Mouse (Mus musculus) forebrain, embryonic 14.5 days (tissue): ENCODE data around the gene Gm17490. TPM values are rescaled to one million over a fixed set of nuclear protein-coding genes. Genes with fewer than 3 reads are reported as not detected.

Experiments used
- ATAC-seq: fragments of 200-750 bp; cut with Nextera tagmentation; 2 replicates; pipeline ENCODE4 v1.8.0; 2017; ENCODE audit warnings: mild to moderate bottlenecking, moderate library complexity
- DNase-seq: peaks from one replicate; pipeline ENCODE4 v3.0.0-alpha.2; 2015; ENCODE audit warnings: low spot score
- H3K27ac ChIP-seq: fragments of 300-500 bp; sonication (generic); 2 replicates; pipeline ENCODE4 v1.5.1; 2014; ENCODE audit warnings: low read depth, mild to moderate bottlenecking, control low read depth, low read length, moderate library complexity
- H3K27me3 ChIP-seq: fragments of 300-500 bp; sonication (generic); replicated peaks from 2 replicates; pipeline ENCODE4 v1.6.1; 2014; ENCODE audit warnings: low read length, control low read depth, mixed read lengths; ENCODE audit not compliant: control insufficient read depth, insufficient read depth
- H3K36me3 ChIP-seq: fragments of 300-500 bp; sonication (generic); 2 replicates; pipeline ENCODE4 v1.6.1; 2014; ENCODE audit warnings: low read length, control low read depth; ENCODE audit not compliant: control insufficient read depth, insufficient read depth
- H3K4me1 ChIP-seq: fragments of 300-500 bp; sonication (generic); 2 replicates; pipeline ENCODE4 v1.6.1; 2014; ENCODE audit warnings: antibody characterized with exemption, low read length, control low read depth; ENCODE audit not compliant: control insufficient read depth, insufficient read depth
- H3K4me2 ChIP-seq: fragments of 300-500 bp; sonication (generic); 2 replicates; pipeline ENCODE4 v1.6.1; 2014; ENCODE audit warnings: mild to moderate bottlenecking, control low read depth, low read length
- H3K4me3 ChIP-seq: fragments of 300-500 bp; sonication (generic); 2 replicates; pipeline ENCODE4 v1.5.1; 2014; ENCODE audit warnings: low read depth, low read length, control low read depth
- H3K9ac ChIP-seq: fragments of 300-500 bp; sonication (generic); 2 replicates; pipeline ENCODE4 v1.6.1; 2014; ENCODE audit warnings: mild to moderate bottlenecking, low read length, control low read depth, moderate library complexity
- H3K9me3 ChIP-seq: fragments of 300-500 bp; sonication (generic); replicated peaks from 2 replicates; pipeline ENCODE4 v1.6.1; 2016; ENCODE audit warnings: low read length, control low read depth, mixed read lengths; ENCODE audit not compliant: control insufficient read depth
- WGBS: fragments of 180-500 bp; shearing (Covaris S2); extraction: QIAGEN DNeasy Blood & Tissue Kit; methylation state at CpG from one replicate; pipeline ENCODE4 v1.1.7; 2014; 5-methylcytosine and 5-hydroxymethylcytosine counted together
- polyA plus RNA-seq: library from polyadenylated mRNA; unstranded; fragments of >200 nt; fragmentation: Nextera tagmentation; extraction: Ambion mirVana; gene quantifications from 2 replicates; pipeline ENCODE4 v1.2.1, GENCODE M21; 2014

Gene Gm17490
- polyA plus RNA-seq, 1 experiment from 2014 or later: not detected

DNA sequence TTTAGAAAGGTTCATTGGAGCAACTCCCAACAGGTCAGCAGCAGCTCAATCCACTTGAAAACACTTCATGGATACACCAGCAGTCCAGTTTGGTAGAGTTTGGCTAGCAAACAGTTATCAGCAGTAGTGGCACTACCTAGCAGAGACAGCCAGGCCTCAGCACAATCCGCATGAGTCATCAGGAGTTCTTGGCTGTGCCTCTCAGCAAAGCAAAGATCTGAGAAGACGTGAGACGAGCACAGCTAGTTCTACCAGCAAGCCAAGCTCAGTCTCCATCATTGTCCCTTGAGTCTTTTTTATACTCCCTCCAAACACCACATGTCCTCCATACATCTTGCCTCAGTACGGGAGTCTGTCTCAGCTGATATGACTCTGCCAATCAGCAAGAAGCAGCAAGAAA is 46.7 kb downstream of the Gm17490 start:
- ATAC-seq: no peak
- H3K36me3 ChIP-seq: peaks cover 16% of the 10 kb centered on the region

GRCm38 (mm10) chr2:11578187-11578586 is 47.9 kb downstream of the Gm17490 start:
- no peak overlapping the region for H3K9ac ChIP-seq
- no peak overlapping the region for H3K4me3 ChIP-seq
- no peak overlapping the region for H3K27ac ChIP-seq
- no peaks in the 10 kb centered on the region for H3K4me1 ChIP-seq
- H3K36me3 ChIP-seq: 0 out of 2 replicates have a peak, but pooled peaks cover 6% of the 10 kb centered on the region
- no peak for ATAC-seq
- H3K4me2 ChIP-seq: no peak overlapping the region
- no peaks in the 10 kb centered on the region for H3K27me3 ChIP-seq
- WGBS: 94% methylated on average over 6 of the region's 6 CpGs
- DNase-seq: no peak
- H3K9me3 ChIP-seq: no peaks in the 10 kb centered on the region

More for the DNA sequence above, 46.7 kb downstream of the Gm17490 start:
- 94% methylated on average over 4 of the region's 4 CpGs for WGBS
- DNase-seq: no peak
- Histone ChIP-seq H3K4me3 (no peak overlapping the region), H3K27me3 (no peaks in the 10 kb centered on the region), H3K4me1 (no peaks in the 10 kb centered on the region), H3K27ac (no peak overlapping the region), H3K9me3 (no peaks in the 10 kb centered on the region), H3K9ac (no peak overlapping the region), H3K4me2 (no peak overlapping the region)

Other genes starting within 250 kb of the Gm17490 start
- 19.8 and 23.5 TPM in 2 replicates for gene Pfkfb3, start 72.2 kb downstream of the Gm17490 start, polyA plus RNA-seq
- 129 and 133 TPM in 2 replicates for gene Rbm17, start 22.1 kb downstream of the Gm17490 start, polyA plus RNA-seq
- gene Il2ra, start 16.5 kb upstream of the Gm17490 start, polyA plus RNA-seq: not detected in 2 replicates
- gene Il15ra, start 79.0 kb upstream of the Gm17490 start, polyA plus RNA-seq: 0.53 and 0.63 TPM in 2 replicates
- gene Fbh1, start 151.3 kb upstream of the Gm17490 start, polyA plus RNA-seq: 119 and 137 TPM in 2 replicates
- 23.7 and 24.8 TPM in 2 replicates for gene Ankrd16, start 151.6 kb upstream of the Gm17490 start, polyA plus RNA-seq